Mouse (Mus musculus) heart, embryonic 11.5 days (tissue): ENCODE data around the gene Lkaaear1. TPM values are rescaled to one million over a fixed set of nuclear protein-coding genes. Genes with fewer than 3 reads are reported as not detected.

Experiments used
- ATAC-seq: fragments of 200-750 bp; cut with Nextera tagmentation; replicated peaks from 2 replicates; pipeline ENCODE4 v1.8.0; 2017; ENCODE audit warnings: moderate library complexity; ENCODE audit not compliant: insufficient number of reproducible peaks, low FRiP score, low TSS enrichment
- H3K27ac ChIP-seq: fragments of 300-500 bp; sonication (generic); 2 replicates; pipeline ENCODE4 v1.5.1; 2014; ENCODE audit warnings: mild to moderate bottlenecking, low read depth, low read length
- H3K27me3 ChIP-seq: fragments of 300-500 bp; sonication (generic); 2 replicates; pipeline ENCODE4 v1.6.1; 2014; ENCODE audit warnings: mild to moderate bottlenecking, low read length, mixed read lengths; ENCODE audit not compliant: control insufficient read depth, insufficient read depth
- H3K36me3 ChIP-seq: fragments of 300-500 bp; sonication (generic); 2 replicates; pipeline ENCODE4 v1.6.1; 2014; ENCODE audit warnings: mild to moderate bottlenecking, low read length, moderate library complexity, mixed read lengths; ENCODE audit not compliant: control insufficient read depth, insufficient read depth
- H3K4me1 ChIP-seq: fragments of 300-500 bp; sonication (generic); 2 replicates; pipeline ENCODE4 v1.6.1; 2014; ENCODE audit warnings: low read length; ENCODE audit not compliant: control insufficient read depth, insufficient read depth
- H3K4me2 ChIP-seq: fragments of 300-500 bp; sonication (generic); 2 replicates; pipeline ENCODE4 v1.6.1; 2014; ENCODE audit warnings: mild to moderate bottlenecking, moderate library complexity
- H3K4me3 ChIP-seq: fragments of 300-500 bp; sonication (generic); 2 replicates; pipeline ENCODE4 v1.5.1; 2014; ENCODE audit warnings: low read depth, low read length
- H3K9ac ChIP-seq: fragments of 300-500 bp; sonication (generic); 2 replicates; pipeline ENCODE4 v1.6.1; 2014; ENCODE audit warnings: mild to moderate bottlenecking, low read depth, low read length, moderate library complexity
- H3K9me3 ChIP-seq: fragments of 300-500 bp; sonication (generic); replicated peaks from 2 replicates; pipeline ENCODE4 v1.6.1; 2016; ENCODE audit warnings: low read length; ENCODE audit not compliant: control insufficient read depth
- WGBS: fragments of 180-500 bp; shearing (Covaris S2); extraction: QIAGEN DNeasy Blood & Tissue Kit; methylation state at CpG from one replicate; pipeline ENCODE4 v1.1.7; 2014; ENCODE audit not compliant: insufficient replicate concordance; 5-methylcytosine and 5-hydroxymethylcytosine counted together
- polyA plus RNA-seq: library from polyadenylated mRNA; unstranded; fragments of >200 nt; fragmentation: Nextera tagmentation; extraction: Ambion mirVana; gene quantifications from 2 replicates; pipeline ENCODE4 v1.2.1, GENCODE M21; 2014

Gene Lkaaear1
- polyA plus RNA-seq, 1 experiment from 2014 or later = not detected

DNA sequence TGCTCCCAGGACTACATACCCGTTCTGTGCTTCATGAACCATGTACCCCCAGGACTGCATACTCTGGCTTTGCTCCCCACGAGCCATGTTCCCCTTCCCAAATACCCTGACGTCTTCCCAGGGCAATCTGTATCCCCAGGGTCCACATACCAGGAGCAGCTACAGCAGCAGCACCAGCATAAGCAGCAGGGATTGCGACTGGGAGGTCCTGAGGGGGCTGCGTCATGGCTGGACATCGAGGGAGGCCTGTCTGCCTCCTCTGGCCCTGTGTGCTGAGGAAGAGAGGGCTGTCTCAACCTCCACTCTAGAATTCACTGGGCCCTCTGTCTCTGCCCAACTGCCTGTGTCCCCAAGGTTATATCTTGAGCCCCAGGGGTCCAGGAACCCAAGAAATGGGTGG lies 7.2 kb downstream of the Lkaaear1 start:
- Histone ChIP-seq H3K27ac (no peak overlapping the region), H3K4me1 (peaks cover 10% of the 10 kb centered on the region), H3K9ac (no peak overlapping the region), H3K9me3 (no peaks in the 10 kb centered on the region), H3K27me3 (peaks cover 3% of the 10 kb centered on the region; the same call in 1 of the 2 replicates), H3K4me2 (no peak overlapping the region), H3K36me3 (peaks cover 5% of the 10 kb centered on the region; the same call in 1 of the 2 replicates), H3K4me3 (no peak overlapping the region)
- WGBS = 78% methylated on average over 6 of the region's 6 CpGs
- no peak for ATAC-seq

DNA sequence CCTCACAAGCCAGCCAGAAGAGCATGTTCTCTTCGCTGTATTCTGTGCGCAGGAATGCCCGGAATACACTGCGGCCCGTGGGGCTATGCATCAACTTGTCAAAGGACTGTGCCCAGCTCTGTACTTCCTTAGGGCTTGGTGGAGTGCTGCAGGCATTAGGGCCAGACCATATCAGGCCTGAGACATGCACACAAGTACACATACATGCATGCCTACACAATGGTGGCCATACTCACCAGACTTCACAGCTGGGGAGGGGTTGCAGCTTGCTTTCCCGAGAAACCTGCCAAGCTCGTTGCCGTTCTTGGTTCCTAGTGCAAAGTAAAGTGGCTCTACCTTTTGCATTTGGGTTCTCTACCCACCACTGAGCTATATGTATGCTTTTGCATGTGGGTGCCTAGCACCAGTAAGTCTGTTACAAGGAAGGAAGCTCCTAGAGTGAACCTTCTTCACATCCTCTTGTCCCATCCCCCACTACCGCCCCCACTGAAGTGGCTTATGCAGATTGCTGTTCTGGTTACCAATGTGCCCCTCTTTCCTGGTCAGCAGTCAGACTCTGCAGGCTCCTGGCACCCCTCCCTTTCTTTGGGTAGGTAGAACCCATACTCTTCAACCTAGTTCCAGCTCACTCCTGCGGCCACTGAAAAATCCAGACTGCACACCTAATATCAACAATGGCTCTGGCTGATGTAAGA lies 8.6 kb downstream of the Lkaaear1 start:
- Histone ChIP-seq H3K27ac (no peak overlapping the region), H3K9me3 (no peaks in the 10 kb centered on the region), H3K9ac (no peak overlapping the region), H3K27me3 (no peaks in the 10 kb centered on the region), H3K36me3 (peaks cover 5% of the 10 kb centered on the region; the same call in 1 of the 2 replicates), H3K4me1 (peaks cover 10% of the 10 kb centered on the region), H3K4me3 (no peak overlapping the region), H3K4me2 (no peak overlapping the region)
- ATAC-seq = no peak
- WGBS = 82% methylated on average over 10 of the region's 10 CpGs

DNA sequence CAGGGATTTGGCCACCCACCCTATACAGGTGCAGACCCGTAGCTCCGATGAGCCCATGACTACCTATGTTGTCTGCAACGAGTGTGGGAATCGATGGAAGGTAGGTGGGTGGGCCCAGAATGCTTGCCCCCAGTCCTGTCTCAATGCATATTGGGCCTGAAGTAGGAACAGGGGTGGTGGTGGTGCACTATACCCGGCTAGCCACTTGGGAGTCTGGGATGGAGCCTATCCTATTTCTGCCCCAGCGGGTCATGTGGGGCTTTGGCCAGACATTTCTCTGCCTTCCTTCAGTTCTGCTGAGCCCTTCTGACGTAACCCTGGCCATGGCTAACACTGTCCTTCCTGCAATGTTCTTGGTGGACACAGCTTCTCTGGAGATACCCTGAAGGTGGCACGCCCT lies 10.7 kb downstream of the Lkaaear1 start:
- Histone ChIP-seq H3K4me2 (no peak overlapping the region), H3K4me1 (peaks cover 5% of the 10 kb centered on the region; the same call in 1 of the 2 replicates), H3K4me3 (no peak overlapping the region), H3K27me3 (no peaks in the 10 kb centered on the region), H3K27ac (no peak overlapping the region), H3K9me3 (no peaks in the 10 kb centered on the region), H3K36me3 (peaks cover 5% of the 10 kb centered on the region; the same call in 1 of the 2 replicates), H3K9ac (no peak overlapping the region; the same call in 1 of the 2 replicates)
- no peak for ATAC-seq
- 88% methylated on average over 8 of the region's 8 CpGs for WGBS

DNA sequence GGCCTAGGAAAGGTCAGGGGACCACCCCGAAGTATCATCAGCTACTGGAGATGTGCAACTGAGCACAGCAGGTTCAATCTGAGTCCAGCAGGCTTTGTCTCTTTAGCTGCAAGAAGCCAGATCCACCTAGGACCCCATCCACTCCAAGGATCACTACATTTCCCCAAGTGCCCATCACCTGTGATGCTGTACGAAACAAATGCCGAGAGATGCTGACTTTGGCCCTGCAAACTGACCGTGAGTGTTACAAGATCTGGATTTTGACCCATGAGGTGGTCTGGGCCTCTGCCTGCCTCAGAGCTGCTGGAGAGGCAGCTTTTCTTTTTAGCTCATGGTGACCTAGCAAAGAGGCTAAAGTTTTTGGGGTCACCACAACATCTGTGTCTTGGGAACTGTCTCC lies 12.6 kb downstream of the Lkaaear1 start:
- WGBS = 79% methylated on average over 4 of the region's 4 CpGs
- H3K4me2 ChIP-seq = no peak overlapping the region
- H3K4me1 ChIP-seq = peaks cover 3% of the 10 kb centered on the region; the same call in 1 of the 2 replicates
- no peak overlapping the region for H3K9ac ChIP-seq
- no peaks in the 10 kb centered on the region for H3K9me3 ChIP-seq
- no peak overlapping the region for H3K4me3 ChIP-seq
- H3K36me3 ChIP-seq = peaks cover 5% of the 10 kb centered on the region; the same call in 1 of the 2 replicates
- H3K27me3 ChIP-seq = no peaks in the 10 kb centered on the region
- no peak for ATAC-seq
- H3K27ac ChIP-seq = no peak overlapping the region

DNA sequence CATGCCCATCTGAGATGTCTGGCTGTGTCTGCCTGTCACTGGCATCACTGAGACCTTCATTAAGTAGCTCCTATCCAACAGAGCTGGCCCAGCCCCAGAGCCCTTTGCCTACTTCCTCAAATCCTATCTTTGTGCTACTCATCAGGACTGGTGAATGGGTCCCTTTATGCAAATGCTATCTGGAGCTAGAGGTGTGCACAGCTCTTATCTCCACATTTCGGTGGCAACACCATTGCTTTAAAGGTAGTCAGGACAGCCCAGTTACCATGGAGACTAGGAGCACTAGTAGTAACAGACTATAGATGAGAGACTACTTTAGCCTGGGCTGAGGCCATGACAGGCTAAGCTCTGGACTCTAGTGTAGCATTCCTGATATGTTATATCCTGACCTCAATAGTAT lies 13.5 kb downstream of the Lkaaear1 start:
- no peaks in the 10 kb centered on the region for H3K27me3 ChIP-seq
- no peak for ATAC-seq
- 57% methylated on average over 1 of the region's 1 CpGs for WGBS
- peaks cover 3% of the 10 kb centered on the region; the same call in 1 of the 2 replicates for H3K4me1 ChIP-seq
- no peaks in the 10 kb centered on the region for H3K9me3 ChIP-seq
- no peak overlapping the region for H3K4me3 ChIP-seq
- no peak overlapping the region for H3K27ac ChIP-seq
- H3K36me3 ChIP-seq = peaks cover 5% of the 10 kb centered on the region; the same call in 1 of the 2 replicates
- H3K9ac ChIP-seq = no peak overlapping the region
- no peak overlapping the region for H3K4me2 ChIP-seq

DNA sequence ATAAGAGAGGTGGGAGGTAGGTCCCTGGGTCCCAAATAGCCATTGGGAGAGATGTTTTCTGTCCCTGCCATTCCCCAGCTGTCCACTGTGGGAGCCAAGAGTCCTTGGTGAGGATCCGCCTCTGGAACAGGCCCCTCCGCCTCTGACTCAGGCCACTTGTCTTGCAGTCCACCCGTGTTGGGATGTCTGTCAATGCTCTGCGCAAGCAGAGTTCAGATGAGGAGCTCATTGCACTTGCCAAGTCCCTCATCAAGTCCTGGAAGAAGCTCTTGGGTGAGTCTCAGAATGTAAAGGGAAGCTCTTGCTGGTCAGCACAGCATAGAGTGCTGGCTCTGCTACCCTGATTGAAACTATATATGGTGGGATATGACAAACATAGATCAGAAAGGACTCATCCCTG lies 14.9 kb downstream of the Lkaaear1 start:
- no peaks in the 10 kb centered on the region for H3K27me3 ChIP-seq
- no peak overlapping the region for H3K4me2 ChIP-seq
- H3K4me1 ChIP-seq = peaks cover 3% of the 10 kb centered on the region; the same call in 1 of the 2 replicates
- no peaks in the 10 kb centered on the region for H3K9me3 ChIP-seq
- WGBS = 61% methylated on average over 4 of the region's 4 CpGs
- ATAC-seq = no peak
- 0 out of 2 replicates have a peak, but pooled peaks cover 5% of the 10 kb centered on the region for H3K36me3 ChIP-seq
- no peak overlapping the region for H3K4me3 ChIP-seq
- H3K9ac ChIP-seq = no peak overlapping the region
- H3K27ac ChIP-seq = no peak overlapping the region

DNA sequence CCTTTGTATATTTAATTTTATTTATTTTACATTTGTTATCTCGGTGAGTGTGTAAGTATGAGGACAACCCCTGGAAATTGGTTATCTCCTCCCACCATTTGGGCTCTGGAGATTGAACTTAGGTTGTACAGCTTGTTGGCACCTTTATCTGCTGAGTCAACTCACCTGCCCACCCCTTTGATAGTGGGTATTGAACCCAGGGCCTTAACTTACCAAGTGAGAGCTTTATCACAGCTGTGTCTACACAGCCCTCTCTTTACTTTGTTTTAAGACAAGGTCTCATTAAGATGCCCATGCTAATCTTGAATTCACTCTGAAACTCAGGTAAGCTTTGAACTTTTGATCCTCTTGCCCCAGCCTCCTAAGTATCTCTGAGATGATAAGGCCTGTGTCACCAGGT lies 16.3 kb downstream of the Lkaaear1 start:
- H3K4me2 ChIP-seq = no peak overlapping the region
- peaks cover 3% of the 10 kb centered on the region for H3K4me1 ChIP-seq
- H3K27me3 ChIP-seq = no peaks in the 10 kb centered on the region
- no peak overlapping the region for H3K4me3 ChIP-seq
- H3K9me3 ChIP-seq = no peaks in the 10 kb centered on the region
- 75% methylated on average over 1 of the region's 1 CpGs for WGBS
- no peak for ATAC-seq
- H3K9ac ChIP-seq = no peak overlapping the region
- H3K27ac ChIP-seq = no peak overlapping the region
- H3K36me3 ChIP-seq = 0 out of 2 replicates have a peak, but pooled peaks cover 3% of the 10 kb centered on the region

DNA sequence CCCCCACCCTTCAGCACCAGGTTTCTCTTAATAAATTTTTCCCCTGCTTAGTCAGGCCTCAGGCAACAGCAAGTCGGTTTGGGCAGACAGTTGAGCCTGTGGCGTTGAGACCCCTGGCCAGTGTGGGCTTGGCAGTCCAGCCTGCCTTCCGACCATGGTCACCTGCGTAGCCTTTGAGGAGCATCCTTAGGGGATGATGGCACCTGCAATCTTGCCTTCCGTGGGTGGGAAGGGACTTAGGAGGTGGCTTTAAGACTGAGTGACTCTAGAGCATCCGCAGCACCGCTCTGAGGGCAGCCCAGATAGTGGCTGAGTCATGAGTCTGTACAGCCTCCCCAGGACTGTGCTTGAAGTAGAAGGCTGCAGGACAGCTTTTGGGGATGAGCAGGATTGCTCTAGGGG lies 17.5 kb downstream of the Lkaaear1 start:
- peaks cover 4% of the 10 kb centered on the region for H3K4me1 ChIP-seq
- peak overlapping the region; percentile 89 for H3K9ac ChIP-seq
- H3K4me3 ChIP-seq = peak overlapping the region; percentile 70
- H3K27ac ChIP-seq = peak overlapping the region; percentile 70
- H3K36me3 ChIP-seq = no peaks in the 10 kb centered on the region
- H3K4me2 ChIP-seq = peak overlapping the region; percentile 97
- H3K27me3 ChIP-seq = no peaks in the 10 kb centered on the region
- WGBS = 21% methylated on average over 7 of the region's 7 CpGs
- H3K9me3 ChIP-seq = no peaks in the 10 kb centered on the region
- no peak for ATAC-seq
